Mouse (Mus musculus): ENCODE results near the gene Bco2. TPM values are rescaled to one million over a fixed set of nuclear protein-coding genes. Genes with fewer than 3 reads are reported as not detected.

The Bco2 gene
- total RNA-seq, 2 experiments from 2014 or later, result 0.20 to 0.89 TPM

- no peak for ATAC-seq (replicated peaks; ENCODE audit: low FRiP score, low TSS enrichment, poor library complexity, severe bottlenecking)
Observed at GRCm38 (mm10) chr9:50524936-50525335, 30.0 kb downstream of the Bco2 start.

DNA sequence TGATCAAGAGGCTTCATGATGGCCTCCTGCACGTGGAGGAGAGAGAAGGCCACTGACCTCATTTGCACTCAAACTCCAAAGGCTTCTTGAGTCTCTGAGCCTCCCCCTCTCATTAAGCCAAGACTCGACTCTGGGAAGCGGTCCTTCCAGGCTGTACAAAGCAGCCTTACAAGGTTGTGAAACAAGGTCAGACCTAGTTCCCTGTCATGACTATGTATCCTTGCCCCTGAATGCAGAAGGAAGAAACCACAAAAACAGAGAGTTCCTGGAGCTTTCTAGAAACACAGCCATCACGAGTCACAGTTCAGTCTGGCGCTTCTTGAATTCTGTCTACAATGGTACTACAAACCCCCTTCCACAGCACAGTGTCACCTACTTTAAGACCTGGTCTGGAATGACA, 32.4 kb downstream of the Bco2 start:
- no peak for ATAC-seq (replicated peaks; ENCODE audit: low FRiP score, low TSS enrichment, poor library complexity, severe bottlenecking)

- no peak for ATAC-seq (replicated peaks; ENCODE audit: low FRiP score, low TSS enrichment, poor library complexity, severe bottlenecking)
Observed at GRCm38 (mm10) chr9:50521562-50521961, 33.4 kb downstream of the Bco2 start.

DNA sequence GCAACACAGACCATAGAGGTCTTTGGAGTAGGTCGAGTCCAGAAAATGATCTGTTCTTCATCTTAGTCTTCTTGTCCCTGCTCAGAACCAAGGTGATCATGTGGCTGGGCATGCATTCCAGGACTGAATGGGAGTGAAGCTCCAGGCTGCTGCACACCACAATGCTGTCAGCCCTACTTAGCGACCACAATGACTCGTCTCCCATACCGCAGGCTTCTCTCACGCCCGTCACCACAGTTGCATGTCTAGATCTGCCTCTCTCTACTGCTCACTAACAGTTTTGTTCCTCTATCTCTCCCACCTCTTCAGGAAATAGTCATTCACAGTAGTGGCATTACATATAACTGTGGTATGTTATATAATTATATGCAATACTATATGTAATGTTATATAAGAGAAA, 34.2 kb downstream of the Bco2 start:
- ATAC-seq (replicated peaks; ENCODE audit: low FRiP score, low TSS enrichment, poor library complexity, severe bottlenecking), result peak; percentile 58; the same call in 1 of the 2 replicates

- peak; percentile 71; the same call in 1 of the 2 replicates for ATAC-seq (replicated peaks; ENCODE audit: low FRiP score, low TSS enrichment, poor library complexity, severe bottlenecking)
Observed at GRCm38 (mm10) chr9:50518781-50519180, 36.2 kb downstream of the Bco2 start.

DNA sequence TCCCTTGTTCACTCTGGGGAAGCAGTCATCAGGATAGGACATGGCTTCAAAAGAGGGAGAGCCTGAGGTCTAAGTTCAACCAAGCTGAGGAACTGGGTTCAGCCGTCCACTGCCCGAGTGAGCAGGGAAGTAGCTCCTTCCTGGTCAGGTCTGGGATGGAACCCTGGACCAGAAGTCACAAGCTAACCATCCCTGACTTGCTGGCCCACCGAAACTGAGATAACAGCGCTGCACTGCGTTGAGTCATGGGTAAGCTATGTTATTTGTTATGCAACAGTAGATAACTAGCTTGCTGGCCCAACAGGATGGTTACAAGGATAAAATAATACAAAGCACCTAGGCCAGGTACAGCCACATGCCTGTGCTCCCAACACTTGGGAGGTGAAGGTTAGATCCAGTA, 39.5 kb downstream of the Bco2 start:
- no peak for ATAC-seq (replicated peaks; ENCODE audit: low FRiP score, low TSS enrichment, poor library complexity, severe bottlenecking)

- no peak for ATAC-seq (replicated peaks; ENCODE audit: low FRiP score, low TSS enrichment, poor library complexity, severe bottlenecking)
Observed at GRCm38 (mm10) chr9:50507570-50507969, 47.4 kb downstream of the Bco2 start.

GRCm38 (mm10) chr9:50505405-50505804, 49.6 kb downstream of the Bco2 start:
- no peak for ATAC-seq (replicated peaks; ENCODE audit: low FRiP score, low TSS enrichment, poor library complexity, severe bottlenecking)

DNA sequence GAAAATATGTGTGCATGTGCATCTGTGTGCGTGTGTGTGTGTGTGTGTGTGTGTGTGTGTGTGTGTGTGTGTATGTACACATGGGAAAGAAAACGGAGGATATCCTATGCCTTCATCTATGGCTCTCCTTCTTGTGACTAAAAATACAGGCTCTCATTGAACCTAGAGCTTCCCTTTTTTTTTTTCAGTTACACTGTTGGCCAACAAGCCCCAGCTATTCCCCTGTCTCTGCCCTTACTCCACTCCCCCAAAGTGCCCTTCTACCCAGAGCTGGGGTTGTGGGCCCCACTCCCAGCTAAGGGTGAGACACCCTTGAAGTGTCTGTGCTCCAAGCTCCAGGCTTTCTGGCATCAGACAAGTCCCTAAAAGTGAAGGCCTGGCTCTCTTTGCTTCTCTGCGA, 52.0 kb downstream of the Bco2 start:
- no peak for ATAC-seq (replicated peaks; ENCODE audit: low FRiP score, low TSS enrichment, poor library complexity, severe bottlenecking)

DNA sequence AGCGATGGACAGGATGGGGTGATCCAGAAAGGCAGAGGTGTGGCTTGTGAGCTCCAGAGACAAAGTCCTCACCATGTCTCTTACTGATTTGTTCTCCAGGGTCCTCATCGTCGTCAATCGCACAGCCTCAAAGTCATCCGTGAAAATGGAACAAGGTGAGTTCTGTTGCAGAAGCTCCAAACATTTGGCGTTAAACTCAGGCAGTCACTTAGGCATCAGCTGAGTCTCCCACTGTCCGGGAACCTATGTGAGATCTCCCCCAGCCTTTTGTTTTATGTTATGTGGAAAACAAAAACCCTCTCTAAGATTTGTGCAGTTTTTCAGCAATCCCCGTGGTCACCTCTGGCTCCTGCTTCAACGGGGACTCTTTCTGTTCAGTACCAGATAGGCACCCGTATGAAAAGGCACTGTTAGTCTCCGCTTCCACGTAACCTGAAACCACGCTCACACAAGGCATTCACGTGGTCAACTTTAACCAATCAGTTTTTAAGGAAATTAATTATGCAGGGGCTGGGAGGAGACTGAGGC, 53.9 kb downstream of the Bco2 start:
- ATAC-seq (replicated peaks; ENCODE audit: low FRiP score, low TSS enrichment, poor library complexity, severe bottlenecking), result peak; percentile 92

- no peak for ATAC-seq (replicated peaks; ENCODE audit: low FRiP score, low TSS enrichment, poor library complexity, severe bottlenecking)
Observed at GRCm38 (mm10) chr9:50500467-50500973, 54.5 kb downstream of the Bco2 start.

DNA sequence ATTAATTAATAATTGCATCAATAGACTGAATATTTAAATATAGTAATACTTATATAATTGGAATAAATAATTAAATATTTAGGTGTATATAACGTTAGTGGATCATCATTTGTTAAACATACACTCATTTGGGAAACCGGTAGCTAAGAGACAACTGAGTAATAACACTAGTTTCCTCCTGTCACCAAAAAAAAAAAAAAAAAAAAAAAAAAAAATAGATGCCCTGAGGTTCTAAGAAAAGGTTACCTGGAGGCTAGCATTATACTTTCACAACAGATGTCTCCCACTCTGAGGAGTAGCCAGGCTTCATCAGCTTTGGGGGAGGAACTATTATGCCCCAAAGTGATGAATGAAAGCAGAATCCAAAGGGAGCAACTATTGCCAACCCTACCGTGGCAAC, 55.2 kb downstream of the Bco2 start:
- ATAC-seq (replicated peaks; ENCODE audit: low FRiP score, low TSS enrichment, poor library complexity, severe bottlenecking), result no peak

- no peak for ATAC-seq (replicated peaks; ENCODE audit: low FRiP score, low TSS enrichment, poor library complexity, severe bottlenecking)
Observed at GRCm38 (mm10) chr9:50498815-50499214, 56.2 kb downstream of the Bco2 start.

GRCm38 (mm10) chr9:50497536-50497935, 57.4 kb downstream of the Bco2 start:
- no peak for ATAC-seq (replicated peaks; ENCODE audit: low FRiP score, low TSS enrichment, poor library complexity, severe bottlenecking)

GRCm38 (mm10) chr9:50497076-50497475, 57.9 kb downstream of the Bco2 start:
- ATAC-seq (replicated peaks; ENCODE audit: low FRiP score, low TSS enrichment, poor library complexity, severe bottlenecking), result no peak

- no peak for ATAC-seq (replicated peaks; ENCODE audit: low FRiP score, low TSS enrichment, poor library complexity, severe bottlenecking)
Observed at GRCm38 (mm10) chr9:50496546-50496945, 58.4 kb downstream of the Bco2 start.

DNA sequence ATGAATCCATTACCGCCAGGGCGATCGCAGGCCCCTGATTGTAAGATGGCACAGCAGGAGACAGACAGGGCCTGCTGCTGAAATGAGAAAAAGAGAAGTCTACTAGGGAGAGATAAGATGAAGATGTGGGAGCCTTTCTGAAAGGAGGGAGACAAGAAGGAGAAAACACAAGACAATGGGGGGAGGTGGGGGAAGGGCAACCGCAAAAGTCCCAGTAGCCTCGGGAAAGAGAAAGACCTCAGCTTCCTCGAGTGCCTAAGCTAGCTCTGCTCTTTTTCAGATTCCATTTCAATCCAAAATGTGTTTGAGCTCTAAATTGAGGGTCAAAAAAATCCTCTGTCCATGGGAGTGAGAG, 58.9 kb downstream of the Bco2 start:
- peak; percentile 28; the same call in 1 of the 2 replicates for ATAC-seq (replicated peaks; ENCODE audit: low FRiP score, low TSS enrichment, poor library complexity, severe bottlenecking)

DNA sequence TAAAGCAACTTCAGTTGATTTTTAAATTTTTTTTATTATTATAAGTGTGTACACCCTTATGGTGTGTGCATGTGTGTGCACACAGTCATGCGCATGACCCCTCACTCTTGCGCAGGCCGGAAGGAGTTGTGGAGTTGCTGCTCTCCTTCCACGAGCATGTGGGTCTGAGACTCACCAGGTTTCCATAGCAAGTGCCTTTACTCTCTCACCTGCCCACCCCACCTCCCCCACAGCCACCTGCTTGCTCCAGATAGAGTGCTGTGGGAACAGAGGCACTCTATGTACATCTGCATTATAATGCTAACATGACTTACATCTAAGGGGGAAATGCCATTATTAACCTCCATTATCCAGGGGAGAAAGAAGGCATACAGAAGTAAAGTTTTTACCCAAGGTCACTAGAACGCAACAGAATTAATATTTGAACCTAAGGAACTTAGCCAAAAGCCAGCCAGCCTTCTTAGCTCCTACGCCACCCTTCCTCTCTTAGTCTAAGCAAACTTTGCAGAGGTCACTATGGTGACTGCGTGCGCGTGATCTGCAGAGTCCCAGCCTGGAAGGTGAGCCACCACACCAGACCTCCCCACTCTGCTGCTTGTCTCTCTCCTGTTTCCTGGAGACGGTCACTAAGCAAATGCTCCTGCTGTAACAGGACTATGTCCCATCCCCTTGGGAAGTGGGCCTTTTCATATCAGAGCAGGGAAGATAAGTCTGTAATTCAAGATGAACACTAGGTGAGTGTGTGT, 59.4 kb downstream of the Bco2 start:
- ATAC-seq (replicated peaks; ENCODE audit: low FRiP score, low TSS enrichment, poor library complexity, severe bottlenecking), result no peak

GRCm38 (mm10) chr9:50494311-50494710, 60.7 kb downstream of the Bco2 start, which contains the start of gene Plet1:
Plet1 (plus strand) TSS chr9:50494525.
- no peak for ATAC-seq (replicated peaks; ENCODE audit: low FRiP score, low TSS enrichment, poor library complexity, severe bottlenecking)

DNA sequence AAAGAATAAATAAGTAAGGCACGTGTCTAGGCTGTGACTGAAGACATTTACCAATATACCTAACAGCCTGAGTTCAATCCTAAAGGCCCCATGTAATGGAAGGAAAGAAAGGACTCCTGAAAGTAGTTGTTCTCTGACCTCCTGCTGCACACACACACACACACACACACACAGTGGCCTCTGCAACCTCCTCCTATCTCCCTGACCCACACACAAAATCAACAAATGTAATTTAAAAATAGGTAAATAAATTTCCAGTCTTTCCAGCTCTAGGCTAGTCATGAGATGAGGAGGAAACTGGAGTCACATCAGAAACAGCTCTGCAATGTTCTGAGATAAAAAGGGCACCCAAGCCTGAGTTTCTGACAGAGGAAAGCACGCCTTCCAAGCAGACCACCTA, 61.2 kb downstream of the Bco2 start:
- ATAC-seq (replicated peaks; ENCODE audit: low FRiP score, low TSS enrichment, poor library complexity, severe bottlenecking), result no peak

DNA sequence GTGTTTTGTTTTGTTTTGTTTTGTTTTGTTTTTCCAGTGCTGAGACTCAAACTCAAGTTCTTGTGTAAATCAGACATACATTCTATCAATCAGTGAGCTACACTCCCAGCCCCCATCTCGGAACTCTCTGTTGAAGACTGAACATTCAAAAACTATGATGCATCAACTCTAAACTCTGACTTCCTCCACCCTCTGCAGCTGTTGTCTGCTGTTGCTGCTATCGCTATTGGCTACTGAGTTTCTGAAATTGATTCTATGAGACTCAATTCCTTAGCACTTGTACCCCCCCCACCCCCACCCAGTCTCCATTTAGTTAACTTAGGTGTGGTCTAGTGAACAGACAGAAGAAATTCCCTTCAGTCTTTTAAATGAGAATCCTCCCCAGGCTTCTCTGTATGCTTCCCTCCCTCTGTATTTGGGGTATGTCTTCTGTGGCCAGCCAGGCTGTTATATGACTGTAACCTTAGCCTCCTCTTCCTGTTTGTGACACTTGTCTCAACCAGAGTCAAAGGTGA, 63.4 kb downstream of the Bco2 start:
- no peak for ATAC-seq (replicated peaks; ENCODE audit: low FRiP score, low TSS enrichment, poor library complexity, severe bottlenecking)
